Mouse (Mus musculus) MEL (cell line): ENCODE data around the gene Med17. TPM values are rescaled to one million over a fixed set of nuclear protein-coding genes. Genes with fewer than 3 reads are reported as not detected.

Experiments used
- DNase-seq: peaks from one replicate; pipeline ENCODE4 v3.0.0; 2011; ENCODE audit warnings: low read depth, low spot score
- H3K27ac ChIP-seq: 2 replicates; pipeline ENCODE4 v1.5.1; 2012; ENCODE audit warnings: low read depth, mild to moderate bottlenecking, control low read depth, low read length, moderate library complexity; ENCODE audit not compliant: control insufficient read depth
- H3K27me3 ChIP-seq, 2 experiments: fragments of 150-350 bp in 1 of 2; sonication (generic) in 1 of 2; 2 replicates each; pipeline ENCODE4 v1.6.1; 2012; ENCODE audit warnings: low read length in 2 of 2, mild to moderate bottlenecking in 2 of 2, improper control_type of control experiment in 1 of 2, moderate library complexity in 1 of 2; ENCODE audit not compliant: insufficient read depth in 2 of 2, control insufficient read depth in 1 of 2
- H3K36me3 ChIP-seq, 2 experiments: 2 replicates each; pipeline ENCODE4 v1.6.1; 2012 to 2014; ENCODE audit warnings: low read length in 2 of 2, improper control_type of control experiment in 1 of 2, inconsistent platforms in 1 of 2, mild to moderate bottlenecking in 1 of 2; ENCODE audit not compliant: insufficient read depth in 2 of 2, control insufficient read depth in 1 of 2
- H3K4me1 ChIP-seq, 2 experiments: fragments of 150-350 bp in 1 of 2; sonication (generic) in 1 of 2; 2 replicates each; pipeline ENCODE4 v1.6.1; 2012; ENCODE audit warnings: low read length in 2 of 2, improper control_type of control experiment in 1 of 2, mild to moderate bottlenecking in 1 of 2; ENCODE audit not compliant: insufficient read depth in 2 of 2, control insufficient read depth in 1 of 2
- H3K4me3 ChIP-seq, 2 experiments: fragments of 150-350 bp in 1 of 2; sonication (generic) in 1 of 2; 2 replicates each; pipeline ENCODE4 v1.5.1; 2012; ENCODE audit warnings: low read depth in 2 of 2, low read length in 2 of 2, mild to moderate bottlenecking in 2 of 2, moderate library complexity in 2 of 2, control low read depth in 1 of 2, improper control_type of control experiment in 1 of 2; ENCODE audit not compliant: control insufficient read depth in 1 of 2, insufficient read depth in 1 of 2
- H3K79me2 ChIP-seq: 2 replicates; pipeline ENCODE4 v1.6.1; 2012; ENCODE audit warnings: mild to moderate bottlenecking, low read length, moderate library complexity; ENCODE audit not compliant: control insufficient read depth, poor library complexity, insufficient read depth
- H3K9ac ChIP-seq: 2 replicates; pipeline ENCODE4 v1.6.1; 2012; ENCODE audit warnings: low read depth, mild to moderate bottlenecking, control low read depth, low read length, moderate library complexity; ENCODE audit not compliant: control insufficient read depth, poor library complexity, severe bottlenecking
- H3K9me3 ChIP-seq: fragments of 150-350 bp; sonication (generic); replicated peaks from 2 replicates; pipeline ENCODE4 v1.6.1; 2012; ENCODE audit warnings: mild to moderate bottlenecking, low read length, improper control_type of control experiment, moderate library complexity; ENCODE audit not compliant: insufficient read depth
- BHLHE40 ChIP-seq: IDR thresholded peaks from 2 replicates; pipeline ENCODE4 v1.6.1; 2012; ENCODE audit warnings: low read depth, mild to moderate bottlenecking, inconsistent platforms, low read length, improper control_type of control experiment, borderline replicate concordance
- CHD1 ChIP-seq: IDR thresholded peaks from 2 replicates; pipeline ENCODE4 v1.6.1; 2012; ENCODE audit warnings: low read depth, mild to moderate bottlenecking, inconsistent platforms, low read length, improper control_type of control experiment
- CHD2 ChIP-seq: IDR thresholded peaks from 2 replicates; pipeline ENCODE4 v1.6.1; 2011; ENCODE audit warnings: low read length, improper control_type of control experiment
- CTCF ChIP-seq, 3 experiments: IDR thresholded peaks in 2 of 3; conservative IDR thresholded peaks in 1 of 3; 2 replicates each; pipeline ENCODE4 v1.5.1; 2011 to 2012; ENCODE audit warnings: low read length in 3 of 3, low read depth in 2 of 3, mild to moderate bottlenecking in 2 of 3, improper control_type of control experiment in 1 of 3, inconsistent platforms in 1 of 3, mixed read lengths in 1 of 3, moderate library complexity in 1 of 3; ENCODE audit not compliant: control insufficient read depth in 1 of 3, insufficient read depth in 1 of 3, poor library complexity in 1 of 3, severe bottlenecking in 1 of 3
- E2F4 ChIP-seq: IDR thresholded peaks from 2 replicates; pipeline ENCODE4 v1.6.1; 2011; ENCODE audit warnings: low read depth, low read length, improper control_type of control experiment, borderline replicate concordance
- ELF1 ChIP-seq: IDR thresholded peaks from 2 replicates; pipeline ENCODE4 v1.6.1; 2014; ENCODE audit warnings: low read depth, mild to moderate bottlenecking, inconsistent platforms, low read length, improper control_type of control experiment, moderate library complexity
- EP300 ChIP-seq, 2 experiments: IDR thresholded peaks; 2 replicates each; pipeline ENCODE4 v1.6.1; 2011; ENCODE audit warnings: improper control_type of control experiment in 2 of 2, low read length in 2 of 2, low read depth in 1 of 2, mild to moderate bottlenecking in 1 of 2
- ETS1 ChIP-seq: IDR thresholded peaks from 2 replicates; pipeline ENCODE4 v1.6.1; 2012; ENCODE audit warnings: low read depth, mild to moderate bottlenecking, inconsistent platforms, low read length, improper control_type of control experiment, moderate library complexity
- GABPA ChIP-seq: IDR thresholded peaks from 2 replicates; pipeline ENCODE4 v1.6.1; 2012; ENCODE audit warnings: low read depth, mild to moderate bottlenecking, inconsistent platforms, low read length, improper control_type of control experiment, moderate library complexity
- GATA1 ChIP-seq: IDR thresholded peaks from 2 replicates; pipeline ENCODE4 v1.6.1; 2011; ENCODE audit warnings: low read depth, low read length, improper control_type of control experiment
- HCFC1 ChIP-seq: IDR thresholded peaks from 2 replicates; pipeline ENCODE4 v1.6.1; 2012; ENCODE audit warnings: low read depth, mild to moderate bottlenecking, inconsistent platforms, low read length, improper control_type of control experiment, moderate library complexity
- JUND ChIP-seq: IDR thresholded peaks from 2 replicates; pipeline ENCODE4 v1.6.1; 2011; ENCODE audit warnings: low read depth, mild to moderate bottlenecking, improper control_type of control experiment, low read length
- KAT2A ChIP-seq: conservative IDR thresholded peaks from 2 replicates; pipeline ENCODE4 v1.6.1; 2012; ENCODE audit warnings: low read depth, low read length, improper control_type of control experiment, inconsistent platforms
- MAFK ChIP-seq: IDR thresholded peaks from 2 replicates; pipeline ENCODE4 v1.6.1; 2011; ENCODE audit warnings: low read depth, mild to moderate bottlenecking, low read length, improper control_type of control experiment, borderline replicate concordance
- MAX ChIP-seq: IDR thresholded peaks from 2 replicates; pipeline ENCODE4 v1.6.1; 2011; ENCODE audit warnings: low read length, improper control_type of control experiment
- MAZ ChIP-seq: IDR thresholded peaks from 2 replicates; pipeline ENCODE4 v1.6.1; 2012; ENCODE audit warnings: low read depth, mild to moderate bottlenecking, inconsistent platforms, low read length, improper control_type of control experiment
- MEF2A ChIP-seq: IDR thresholded peaks from 2 replicates; pipeline ENCODE4 v1.6.1; 2014; ENCODE audit warnings: low read depth, mild to moderate bottlenecking, inconsistent platforms, low read length, improper control_type of control experiment; ENCODE audit not compliant: poor library complexity, insufficient replicate concordance, severe bottlenecking; ENCODE audit errors: extremely low read depth
- MXI1 ChIP-seq: IDR thresholded peaks from 2 replicates; pipeline ENCODE4 v1.6.1; 2011; ENCODE audit warnings: mild to moderate bottlenecking, low read depth, low read length, improper control_type of control experiment
- MYB ChIP-seq: IDR thresholded peaks from 2 replicates; pipeline ENCODE4 v1.6.1; 2011; ENCODE audit warnings: mild to moderate bottlenecking, low read depth, low read length, improper control_type of control experiment
- MYC ChIP-seq: IDR thresholded peaks from 2 replicates; pipeline ENCODE4 v1.6.1; 2011; ENCODE audit warnings: low read depth, mild to moderate bottlenecking, low read length, improper control_type of control experiment, moderate library complexity
- NELFE ChIP-seq: IDR thresholded peaks from 2 replicates; pipeline ENCODE4 v1.6.1; 2011; ENCODE audit warnings: low read depth, low read length, improper control_type of control experiment
- NRF1 ChIP-seq: IDR thresholded peaks from 2 replicates; pipeline ENCODE4 v1.6.1; 2014; ENCODE audit warnings: low read depth, mild to moderate bottlenecking, inconsistent platforms, low read length, improper control_type of control experiment, moderate library complexity; ENCODE audit not compliant: poor library complexity, insufficient read depth, severe bottlenecking
- POLR2A ChIP-seq, 2 experiments: IDR thresholded peaks; 2 replicates each; pipeline ENCODE4 v1.6.1; 2011 to 2012; ENCODE audit warnings: low read length in 2 of 2, mild to moderate bottlenecking in 2 of 2, control low read depth in 1 of 2, improper control_type of control experiment in 1 of 2, low read depth in 1 of 2, moderate library complexity in 1 of 2; ENCODE audit not compliant: control insufficient read depth in 1 of 2, insufficient read depth in 1 of 2, poor library complexity in 1 of 2
- POLR2AphosphoS2 ChIP-seq: IDR thresholded peaks from 2 replicates; pipeline ENCODE4 v1.6.1; 2011; ENCODE audit warnings: low read length, improper control_type of control experiment
- POLR2AphosphoS5 ChIP-seq: IDR thresholded peaks from 2 replicates; pipeline ENCODE4 v1.6.1; 2012; ENCODE audit warnings: low read depth, borderline replicate concordance, mild to moderate bottlenecking, inconsistent platforms, low read length, moderate library complexity, mixed read lengths
- RAD21 ChIP-seq: IDR thresholded peaks from 2 replicates; pipeline ENCODE4 v1.6.1; 2011; ENCODE audit warnings: mild to moderate bottlenecking, low read depth, low read length, improper control_type of control experiment
- RCOR1 ChIP-seq: IDR thresholded peaks from 2 replicates; pipeline ENCODE4 v1.6.1; 2012; ENCODE audit warnings: low read depth, mild to moderate bottlenecking, inconsistent platforms, low read length, improper control_type of control experiment
- SIN3A ChIP-seq: IDR thresholded peaks from 2 replicates; pipeline ENCODE4 v1.6.1; 2012; ENCODE audit warnings: low read length, improper control_type of control experiment, inconsistent platforms
- SMC3 ChIP-seq: IDR thresholded peaks from 2 replicates; pipeline ENCODE4 v1.6.1; 2011; ENCODE audit warnings: low read depth, low read length, improper control_type of control experiment
- TCF12 ChIP-seq: IDR thresholded peaks from 2 replicates; pipeline ENCODE4 v1.6.1; 2014; ENCODE audit warnings: low read depth, mild to moderate bottlenecking, inconsistent platforms, low read length, improper control_type of control experiment, moderate library complexity
- UBTF ChIP-seq: IDR thresholded peaks from 2 replicates; pipeline ENCODE4 v1.6.1; 2012; ENCODE audit warnings: low read depth, mild to moderate bottlenecking, inconsistent platforms, low read length, improper control_type of control experiment, moderate library complexity, borderline replicate concordance; ENCODE audit not compliant: insufficient read depth
- USF1 ChIP-seq: IDR thresholded peaks from 2 replicates; pipeline ENCODE4 v1.6.1; 2014; ENCODE audit warnings: low read depth, mild to moderate bottlenecking, inconsistent platforms, low read length, improper control_type of control experiment, moderate library complexity
- USF2 ChIP-seq, 2 experiments: IDR thresholded peaks; 2 replicates each; pipeline ENCODE4 v1.6.1; 2011 to 2012; ENCODE audit warnings: improper control_type of control experiment in 2 of 2, low read length in 2 of 2, borderline replicate concordance in 1 of 2, inconsistent platforms in 1 of 2, low read depth in 1 of 2, mild to moderate bottlenecking in 1 of 2; ENCODE audit not compliant: insufficient read depth in 1 of 2
- ZC3H11A ChIP-seq: IDR thresholded peaks from 2 replicates; pipeline ENCODE4 v1.6.1; 2012; ENCODE audit warnings: low read depth, mild to moderate bottlenecking, inconsistent platforms, low read length, improper control_type of control experiment
- ZKSCAN1 ChIP-seq: IDR thresholded peaks from 2 replicates; pipeline ENCODE4 v1.6.1; 2012; ENCODE audit warnings: low read depth, mild to moderate bottlenecking, inconsistent platforms, low read length, improper control_type of control experiment, moderate library complexity
- ZMIZ1 ChIP-seq: IDR thresholded peaks from 2 replicates; pipeline ENCODE4 v1.6.1; 2012; ENCODE audit warnings: low read depth, mild to moderate bottlenecking, inconsistent platforms, low read length, improper control_type of control experiment, moderate library complexity
- ZNF384 ChIP-seq: IDR thresholded peaks from 2 replicates; pipeline ENCODE4 v1.6.1; 2012; ENCODE audit warnings: low read depth, mild to moderate bottlenecking, inconsistent platforms, low read length, improper control_type of control experiment
- polyA plus RNA-seq, 2 experiments: library from polyadenylated mRNA; stranded (reverse) in 1 of 2; unstranded in 1 of 2; fragments of >175 nt in 1 of 2; fragments of >200 nt in 1 of 2; gene quantifications; 2 replicates each; pipeline versions ENCODE4 v1.2.1 to v1.2.4; 2012; ENCODE audit warnings: low replicate concordance in 2 of 2, low read depth in 1 of 2; ENCODE audit not compliant: insufficient read length in 2 of 2, insufficient read depth in 1 of 2, missing spikeins in 1 of 2
- total RNA-seq: library from RNA; depleted of rRNA; stranded (reverse); fragments of 300-350 nt; gene quantifications from 2 replicates; pipeline ENCODE4 v1.2.3, GENCODE M21; 2012

Gene Med17
- total and polyA plus RNA-seq, 3 experiments: 175 to 478 (median 185) TPM

DNA sequence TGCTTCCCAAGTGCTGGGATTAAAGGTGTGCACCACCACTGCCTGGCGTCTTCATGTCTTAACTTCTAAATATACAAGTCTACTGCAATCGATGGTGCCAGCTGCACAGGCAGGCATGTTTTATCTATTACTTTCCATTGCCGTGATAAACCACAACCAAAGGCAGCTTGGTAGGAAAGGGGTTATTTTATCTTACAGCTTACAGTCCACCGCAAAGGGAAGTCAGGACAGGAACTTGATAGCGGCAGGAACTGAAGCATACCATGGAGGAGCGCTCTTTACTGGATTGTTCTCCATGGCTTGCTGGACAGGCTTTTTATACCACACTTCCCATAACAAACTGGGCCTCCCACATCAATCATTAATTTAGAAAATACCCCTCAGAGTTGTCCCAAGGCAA, 9.5 kb upstream of the Med17 start:
- Histone ChIP-seq H3K4me3 (no peak overlapping the region), H3K27ac (peak overlapping the region; percentile 75), H3K79me2 (no peaks in the 10 kb centered on the region), H3K9ac (no peak overlapping the region), H3K36me3 (peaks cover 0 to 41% of the 10 kb centered on the region in 2 experiments; a peak in 2 of 4 replicates), H3K27me3 (no peaks in the 10 kb centered on the region), H3K4me1 (peaks cover 17 to 37% of the 10 kb centered on the region in 2 experiments), H3K9me3 (no peaks in the 10 kb centered on the region)
- DNase-seq: peak; percentile 100
- TF ChIP-seq E2F4 (no peak; the same call in 1 of the 2 replicates), ZNF384 (peak; percentile 74), KAT2A (no peak), ZKSCAN1 (no peak), SIN3A (peak; percentile 98), USF2 (IDR thresholded peaks at IDR 0.05; ENCODE audit: borderline replicate concordance in 1 of 2, insufficient read depth in 1 of 2, low read depth in 1 of 2, low read length in 2 of 2) (no peak), MXI1 (peak; percentile 88), MAFK (peak; percentile 98), TCF12 (peak; percentile 100), EP300 (IDR thresholded peaks at IDR 0.05; ENCODE audit: low read depth in 1 of 2, low read length in 2 of 2) (peak; percentile 98 to 100), POLR2AphosphoS2 (0 out of 2 replicates have a peak, but pooled peaks have one; percentile 79), MYB (peak; percentile 94), NELFE (no peak), ETS1 (peak; percentile 99), RAD21 (no peak), USF1 (no peak), CHD1 (no peak), ZMIZ1 (peak; percentile 80; the same call in 1 of the 2 replicates), NRF1 (no peak), CHD2 (no peak; the same call in 1 of the 2 replicates), GABPA (no peak), MAX (peak; percentile 63), UBTF (peak; percentile 96; the same call in 1 of the 2 replicates), MAZ (peak; percentile 72; the same call in 1 of the 2 replicates), ELF1 (peak; percentile 77), POLR2AphosphoS5 (peak; percentile 81; the same call in 1 of the 2 replicates), SMC3 (no peak; the same call in 1 of the 2 replicates), RCOR1 (peak; percentile 100), CTCF (IDR thresholded peaks at IDR 0.05 in 2 of 3, conservative IDR thresholded peaks at IDR 0.05 in 1 of 3; ENCODE audit: control insufficient read depth in 1 of 3, insufficient read depth in 1 of 3, low read depth in 2 of 3, low read length in 3 of 3, poor library complexity in 1 of 3, severe bottlenecking in 1 of 3) (0 out of 6 replicates have a peak, but pooled peaks of 1 of the 3 experiments have one; percentile 3), ZC3H11A (no peak), JUND (peak; percentile 91), POLR2A (IDR thresholded peaks at IDR 0.05; ENCODE audit: control insufficient read depth in 1 of 2, insufficient read depth in 1 of 2, low read depth in 1 of 2, low read length in 2 of 2, poor library complexity in 1 of 2) (peak in 1 of 2 experiments; percentile 27; a peak in 2 of 4 replicates), MEF2A (peak; percentile 93), GATA1 (peak; percentile 100), HCFC1 (peak; percentile 75), MYC (peak; percentile 96), BHLHE40 (peak; percentile 94)
